Mouse (Mus musculus) forebrain, embryonic 15.5 days (tissue): ENCODE results near the gene Pard3b. TPM values are rescaled to one million over a fixed set of nuclear protein-coding genes. Genes with fewer than 3 reads are reported as not detected.

ENCODE experiments used
- ATAC-seq: fragments of 200-750 bp; cut with Nextera tagmentation; replicated peaks from 2 replicates; pipeline ENCODE4 v1.8.0; 2017; ENCODE audit warnings: mild to moderate bottlenecking, moderate TSS enrichment, moderate library complexity
- H3K27ac ChIP-seq: fragments of 300-500 bp; sonication (generic); replicated peaks from 2 replicates; pipeline ENCODE4 v1.5.1; 2015; ENCODE audit warnings: mild to moderate bottlenecking, inconsistent platforms
- H3K27me3 ChIP-seq: fragments of 300-500 bp; sonication (generic); 2 replicates; pipeline ENCODE4 v1.6.1; 2015; ENCODE audit warnings: inconsistent platforms
- H3K36me3 ChIP-seq: fragments of 300-500 bp; sonication (generic); 2 replicates; pipeline ENCODE4 v1.6.1; 2015; ENCODE audit warnings: mild to moderate bottlenecking, inconsistent platforms
- H3K4me1 ChIP-seq: fragments of 300-500 bp; sonication (generic); 2 replicates; pipeline ENCODE4 v1.6.1; 2015; ENCODE audit warnings: inconsistent platforms
- H3K4me2 ChIP-seq: fragments of 300-500 bp; sonication (generic); replicated peaks from 2 replicates; pipeline ENCODE4 v1.6.1; 2015; ENCODE audit warnings: mild to moderate bottlenecking, inconsistent platforms
- H3K4me3 ChIP-seq: fragments of 300-500 bp; sonication (generic); 2 replicates; pipeline ENCODE4 v1.5.1; 2015; ENCODE audit warnings: mild to moderate bottlenecking, inconsistent platforms
- H3K9ac ChIP-seq: fragments of 300-500 bp; sonication (generic); replicated peaks from 2 replicates; pipeline ENCODE4 v1.6.1; 2015; ENCODE audit warnings: mild to moderate bottlenecking, inconsistent platforms
- H3K9me3 ChIP-seq: fragments of 300-500 bp; sonication (generic); 2 replicates; pipeline ENCODE4 v1.6.1; 2016; ENCODE audit warnings: inconsistent platforms
- WGBS: fragments of 180-500 bp; shearing (Covaris S2); methylation state at CpG from one replicate; pipeline ENCODE4 v1.1.7; 2015; ENCODE audit warnings: mixed read lengths; 5-methylcytosine and 5-hydroxymethylcytosine counted together
- polyA plus RNA-seq: library from polyadenylated mRNA; unstranded; fragments of >200 nt; fragmentation: Nextera tagmentation; extraction: Ambion mirVana; gene quantifications from 2 replicates; pipeline ENCODE4 v1.2.1, GENCODE M21; 2015

Pard3b gene
- polyA plus RNA-seq, 1 experiment from 2014 or later: 9.8 TPM

GRCm38 (mm10) chr1:61778731-61779130 is 140.1 kb downstream of the Pard3b start:
- no peak overlapping the region for H3K27ac ChIP-seq
- no peak overlapping the region for H3K4me2 ChIP-seq
- no peaks in the 10 kb centered on the region for H3K27me3 ChIP-seq
- H3K4me3 ChIP-seq: no peak overlapping the region
- no peaks in the 10 kb centered on the region for H3K36me3 ChIP-seq
- H3K9ac ChIP-seq: no peak overlapping the region
- ATAC-seq: no peak
- no peaks in the 10 kb centered on the region for H3K4me1 ChIP-seq
- H3K9me3 ChIP-seq: no peaks in the 10 kb centered on the region

DNA sequence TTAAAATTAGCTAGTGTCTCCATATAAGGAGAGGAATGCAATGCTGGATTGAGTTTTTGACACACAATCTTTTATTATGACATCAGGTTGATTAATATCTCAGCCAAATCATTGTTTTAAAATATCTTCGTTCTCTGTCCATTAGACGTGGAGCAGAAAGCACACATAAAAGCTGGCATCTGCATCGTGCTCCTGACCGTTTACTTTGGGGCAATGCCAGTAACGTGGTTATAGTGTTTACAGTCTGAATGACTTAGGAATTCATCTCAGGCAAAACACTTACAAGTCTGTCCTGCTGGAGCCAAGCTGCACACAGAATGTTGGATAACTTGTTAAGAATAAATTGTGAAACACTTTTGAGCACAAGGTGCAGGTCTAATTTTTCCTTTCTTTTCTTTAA is 141.3 kb downstream of the Pard3b start:
- Histone ChIP-seq H3K27me3 (no peaks in the 10 kb centered on the region), H3K27ac (no peak overlapping the region), H3K4me3 (no peak overlapping the region), H3K36me3 (no peaks in the 10 kb centered on the region), H3K9me3 (no peaks in the 10 kb centered on the region), H3K4me1 (no peaks in the 10 kb centered on the region), H3K9ac (no peak overlapping the region), H3K4me2 (no peak overlapping the region)
- ATAC-seq: no peak
- WGBS: 43% methylated on average over 5 of the region's 5 CpGs

DNA sequence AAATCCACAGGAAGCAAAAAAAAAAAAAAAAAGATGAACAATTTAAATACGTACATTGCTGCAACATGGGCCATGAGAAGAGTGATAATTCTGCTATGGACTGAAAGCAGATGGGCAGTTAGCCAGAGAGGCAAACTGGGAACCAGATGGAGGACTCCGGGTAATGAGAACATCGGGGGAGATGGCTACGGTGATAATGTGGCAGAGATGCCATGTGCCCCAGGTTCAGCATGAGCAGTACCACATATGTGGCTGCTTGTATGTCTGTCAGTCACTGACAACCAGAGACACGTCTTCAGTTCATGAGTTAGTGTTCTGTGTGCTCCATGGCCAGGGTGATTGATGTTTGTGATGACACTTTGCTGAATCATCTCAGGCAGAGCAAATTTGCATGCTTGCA is 157.7 kb downstream of the Pard3b start:
- H3K27me3 ChIP-seq: no peaks in the 10 kb centered on the region
- no peak overlapping the region for H3K4me3 ChIP-seq
- no peaks in the 10 kb centered on the region for H3K4me1 ChIP-seq
- no peaks in the 10 kb centered on the region for H3K36me3 ChIP-seq
- 52% methylated on average over 5 of the region's 5 CpGs for WGBS
- H3K27ac ChIP-seq: no peak overlapping the region
- ATAC-seq: no peak; the same call in 1 of the 2 replicates
- H3K9me3 ChIP-seq: no peaks in the 10 kb centered on the region
- no peak overlapping the region for H3K4me2 ChIP-seq
- H3K9ac ChIP-seq: no peak overlapping the region

- Histone ChIP-seq H3K4me3 (no peak overlapping the region), H3K27me3 (no peaks in the 10 kb centered on the region), H3K36me3 (no peaks in the 10 kb centered on the region), H3K9me3 (no peaks in the 10 kb centered on the region), H3K27ac (no peak overlapping the region), H3K9ac (no peak overlapping the region), H3K4me1 (peaks cover 1% of the 10 kb centered on the region; the same call in 1 of the 2 replicates), H3K4me2 (no peak overlapping the region)
- 33% methylated on average over 1 of the region's 1 CpGs for WGBS
- ATAC-seq: no peak
Observed at GRCm38 (mm10) chr1:61820213-61820612, 181.6 kb downstream of the Pard3b start.

DNA sequence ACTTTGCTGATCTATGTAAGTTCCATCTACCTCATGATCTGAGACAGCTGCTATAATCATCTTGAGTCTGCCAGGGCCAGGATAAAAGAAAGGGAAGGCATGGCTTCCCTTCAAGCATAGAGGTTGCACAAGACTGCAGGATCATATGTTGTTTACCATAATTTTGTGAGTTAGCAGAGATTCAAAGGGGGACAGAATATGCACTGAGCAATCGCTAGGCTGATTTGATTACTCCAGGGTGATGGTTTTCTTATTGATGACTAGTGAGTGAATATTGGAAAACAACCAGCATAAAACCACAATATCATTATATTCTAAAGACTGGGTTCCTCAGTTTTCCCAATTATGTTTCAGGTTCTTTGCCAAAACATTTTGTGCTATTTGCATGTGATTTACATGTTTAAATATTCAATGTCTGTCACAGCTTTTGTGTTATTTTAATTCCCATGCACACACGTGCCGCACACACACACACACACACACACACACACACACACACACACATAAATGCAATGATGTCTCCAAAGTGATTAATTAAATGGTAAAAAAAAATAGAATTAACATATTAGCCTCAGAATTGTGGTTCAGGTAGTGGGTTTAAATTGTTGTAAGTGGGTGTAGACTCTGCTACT is 187.1 kb downstream of the Pard3b start:
- Histone ChIP-seq H3K36me3 (no peaks in the 10 kb centered on the region), H3K27me3 (no peaks in the 10 kb centered on the region), H3K27ac (peak overlapping the region; percentile 64), H3K9me3 (no peaks in the 10 kb centered on the region), H3K4me2 (no peak overlapping the region), H3K9ac (no peak overlapping the region), H3K4me3 (no peak overlapping the region), H3K4me1 (peaks cover 6% of the 10 kb centered on the region)
- WGBS: 42% methylated on average over 3 of the region's 3 CpGs
- ATAC-seq: peak; percentile 78

DNA sequence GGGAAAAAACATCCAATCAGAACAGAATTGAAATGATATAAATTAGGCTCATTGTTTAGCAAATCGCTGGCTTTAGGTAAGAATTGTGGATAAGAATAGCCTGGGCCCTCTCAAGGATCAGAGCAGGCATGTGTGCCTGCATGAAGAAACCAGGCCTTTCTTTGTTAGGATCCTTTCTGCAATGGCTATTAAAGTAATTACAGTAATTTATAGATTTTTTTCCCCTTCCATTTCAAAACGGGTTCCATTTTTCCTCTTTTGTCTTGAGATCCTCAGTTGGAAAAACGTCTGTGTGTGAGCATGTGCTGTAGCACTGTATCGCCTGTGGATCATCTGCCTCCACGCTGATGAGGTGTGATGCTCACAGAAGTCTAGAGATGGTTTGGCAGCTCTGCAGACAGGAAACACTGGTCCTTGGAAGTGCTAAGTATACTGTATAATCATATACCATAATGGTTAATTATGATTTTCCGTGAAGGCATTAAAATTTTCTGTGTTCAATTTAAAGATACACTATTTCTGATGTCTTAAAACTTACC is 198.5 kb downstream of the Pard3b start:
- 40% methylated on average over 6 of the region's 6 CpGs for WGBS
- no peaks in the 10 kb centered on the region for H3K27me3 ChIP-seq
- peaks cover 16% of the 10 kb centered on the region for H3K4me1 ChIP-seq
- H3K36me3 ChIP-seq: no peaks in the 10 kb centered on the region
- H3K4me3 ChIP-seq: no peak overlapping the region
- ATAC-seq: 0 out of 2 replicates have a peak, but pooled peaks have one; percentile 57
- no peaks in the 10 kb centered on the region for H3K9me3 ChIP-seq
- H3K27ac ChIP-seq: 0 out of 2 replicates have a peak overlapping the region, but pooled peaks have one; percentile 28
- no peak overlapping the region for H3K4me2 ChIP-seq
- no peak overlapping the region for H3K9ac ChIP-seq

DNA sequence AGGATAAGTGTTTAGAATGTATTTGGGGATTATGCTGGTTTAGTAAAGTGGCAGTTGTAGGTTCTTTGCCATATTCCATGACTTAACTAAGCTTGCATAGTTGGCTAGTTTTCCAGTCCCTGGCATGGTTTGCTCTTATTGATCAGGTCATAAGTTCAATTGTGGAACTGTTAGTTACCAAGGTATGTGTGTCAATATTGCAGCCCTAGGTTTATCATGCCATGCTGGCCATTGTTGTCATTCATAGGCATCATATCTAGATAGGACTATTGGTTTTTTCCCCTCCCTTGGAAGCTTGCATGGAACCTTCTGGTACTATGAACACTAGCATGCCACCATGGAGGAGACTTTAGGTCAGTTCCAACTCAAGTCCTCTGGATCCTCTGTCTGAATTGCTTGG is 208.0 kb downstream of the Pard3b start:
- Histone ChIP-seq H3K4me1 (peaks cover 13% of the 10 kb centered on the region), H3K9ac (no peak overlapping the region), H3K9me3 (no peaks in the 10 kb centered on the region), H3K4me2 (no peak overlapping the region), H3K27me3 (no peaks in the 10 kb centered on the region), H3K27ac (no peak overlapping the region), H3K36me3 (no peaks in the 10 kb centered on the region), H3K4me3 (no peak overlapping the region)
- ATAC-seq: no peak

DNA sequence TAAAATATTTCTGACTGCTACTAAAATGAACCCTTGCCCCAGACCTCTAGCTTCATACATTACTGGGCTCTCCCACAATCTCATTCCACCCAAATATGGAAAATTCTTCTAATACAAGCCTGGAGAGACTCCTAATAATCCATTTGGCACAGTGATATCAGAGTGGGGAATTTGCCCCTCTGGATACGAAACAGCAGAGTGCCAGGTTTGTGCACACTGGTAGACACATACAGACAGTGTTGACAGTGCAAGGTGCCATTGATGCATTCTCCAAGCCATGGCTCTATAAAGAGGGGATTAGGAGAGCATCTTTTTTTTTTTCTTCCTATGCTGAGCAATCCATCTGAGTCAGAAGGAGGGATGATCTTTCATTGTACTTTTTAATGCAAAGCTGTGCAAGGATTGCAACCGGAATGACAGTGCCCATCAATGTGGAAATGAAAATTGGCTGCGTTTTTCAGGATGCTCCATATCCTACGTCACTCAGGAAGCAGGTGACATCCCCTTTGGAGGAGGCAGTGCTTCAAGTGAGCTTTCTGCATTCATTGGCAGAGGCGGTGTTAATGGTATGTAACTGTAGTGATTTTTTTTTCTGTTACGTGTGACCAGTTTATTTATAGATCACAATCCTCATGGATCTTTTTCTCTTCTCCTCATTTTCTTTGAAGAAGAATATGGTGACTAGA is 210.5 kb downstream of the Pard3b start:
- Histone ChIP-seq H3K9ac (no peak overlapping the region), H3K4me1 (peaks cover 8% of the 10 kb centered on the region), H3K4me3 (no peak overlapping the region), H3K4me2 (no peak overlapping the region), H3K27me3 (no peaks in the 10 kb centered on the region), H3K9me3 (no peaks in the 10 kb centered on the region), H3K36me3 (no peaks in the 10 kb centered on the region), H3K27ac (no peak overlapping the region)
- WGBS: 66% methylated on average over 6 of the region's 6 CpGs
- ATAC-seq: no peak

DNA sequence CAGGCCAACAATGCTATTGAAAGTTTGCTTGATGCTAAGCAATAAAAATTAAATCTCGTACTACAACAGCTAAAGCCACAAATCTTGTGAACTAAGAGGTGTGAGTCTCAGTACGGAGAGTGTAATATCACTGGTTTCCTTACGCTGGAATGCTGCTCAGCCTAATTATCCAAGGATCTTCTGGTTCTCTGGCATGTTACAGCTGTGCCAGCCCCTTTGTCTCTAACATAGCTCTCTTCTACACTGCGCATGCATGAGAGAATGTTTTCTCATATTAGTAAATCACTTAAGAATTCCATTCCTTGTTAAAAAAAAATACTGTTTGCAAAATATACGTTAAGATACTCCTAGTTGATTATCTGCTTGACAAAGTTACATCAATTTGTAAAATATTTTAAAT is 211.8 kb downstream of the Pard3b start:
- Histone ChIP-seq H3K9me3 (no peaks in the 10 kb centered on the region), H3K27ac (no peak overlapping the region), H3K9ac (no peak overlapping the region), H3K36me3 (no peaks in the 10 kb centered on the region), H3K4me2 (no peak overlapping the region), H3K27me3 (no peaks in the 10 kb centered on the region), H3K4me3 (no peak overlapping the region), H3K4me1 (peaks cover 8% of the 10 kb centered on the region)
- 36% methylated on average over 5 of the region's 5 CpGs for WGBS
- no peak for ATAC-seq

DNA sequence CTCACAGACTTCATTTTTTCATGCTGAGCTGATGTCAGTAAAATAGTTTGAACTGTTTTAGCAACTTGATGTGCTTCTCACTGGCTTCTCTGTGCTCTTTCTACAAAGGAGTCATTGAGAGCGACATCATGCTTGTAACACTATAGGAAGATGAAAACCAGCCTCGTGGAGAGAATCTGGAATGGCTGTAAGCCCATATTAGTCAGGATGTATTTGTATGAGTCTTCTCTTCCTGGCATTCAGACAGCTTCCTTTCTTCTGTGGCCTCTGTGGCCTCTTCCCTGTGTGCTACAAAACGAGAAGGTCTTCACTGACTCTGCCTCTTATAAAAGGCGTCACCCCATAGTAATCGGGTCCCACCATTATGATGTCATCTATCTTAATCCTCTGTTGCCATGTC is 212.6 kb downstream of the Pard3b start:
- no peak for ATAC-seq
- Histone ChIP-seq H3K4me2 (no peak overlapping the region), H3K4me1 (peaks cover 8% of the 10 kb centered on the region), H3K9ac (no peak overlapping the region), H3K4me3 (no peak overlapping the region), H3K9me3 (no peaks in the 10 kb centered on the region), H3K27me3 (no peaks in the 10 kb centered on the region), H3K36me3 (no peaks in the 10 kb centered on the region), H3K27ac (no peak overlapping the region)
- 35% methylated on average over 5 of the region's 5 CpGs for WGBS

- 79% methylated on average over 2 of the region's 2 CpGs for WGBS
- ATAC-seq: no peak
- H3K27me3 ChIP-seq: no peaks in the 10 kb centered on the region
- H3K4me3 ChIP-seq: no peak overlapping the region
- no peak overlapping the region for H3K4me2 ChIP-seq
- no peaks in the 10 kb centered on the region for H3K36me3 ChIP-seq
- H3K9ac ChIP-seq: no peak overlapping the region
- H3K4me1 ChIP-seq: no peaks in the 10 kb centered on the region
- no peak overlapping the region for H3K27ac ChIP-seq
- H3K9me3 ChIP-seq: no peaks in the 10 kb centered on the region
Observed at GRCm38 (mm10) chr1:61867286-61868082, 228.9 kb downstream of the Pard3b start.

DNA sequence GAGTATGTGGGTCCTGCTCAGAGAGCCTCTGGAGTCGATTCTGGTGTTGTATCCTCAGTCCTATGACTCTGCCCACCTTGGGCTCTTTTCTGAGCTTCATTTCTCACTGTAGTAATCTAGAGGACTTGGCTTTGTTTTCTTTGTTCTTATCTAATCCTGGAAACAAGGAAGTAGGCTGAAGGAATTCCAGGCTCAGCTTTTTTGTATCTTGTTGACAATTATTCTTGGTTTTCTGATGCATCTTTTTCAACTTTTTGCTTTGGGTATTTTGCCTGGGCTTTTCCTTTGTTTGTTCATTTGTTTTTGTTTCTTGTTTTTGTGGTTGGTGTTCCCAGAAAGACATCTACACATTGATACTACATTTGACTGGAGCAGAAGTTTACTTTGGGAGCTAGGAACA is 236.3 kb downstream of the Pard3b start:
- Histone ChIP-seq H3K4me3 (no peak overlapping the region), H3K27ac (no peak overlapping the region), H3K9me3 (no peaks in the 10 kb centered on the region), H3K9ac (no peak overlapping the region), H3K4me2 (no peak overlapping the region), H3K4me1 (peaks cover 3% of the 10 kb centered on the region; the same call in 1 of the 2 replicates), H3K27me3 (no peaks in the 10 kb centered on the region), H3K36me3 (no peaks in the 10 kb centered on the region)
- WGBS: 64% methylated on average over 1 of the region's 1 CpGs
- no peak for ATAC-seq
